Mouse (Mus musculus) forebrain, postnatal 0 days (tissue): ENCODE results near the gene Masp2. TPM values are rescaled to one million over a fixed set of nuclear protein-coding genes. Genes with fewer than 3 reads are reported as not detected.
A peak's percentile ranks its signal among the peaks of the same experiment; 100 is the strongest.

ENCODE experiments used
- ATAC-seq: fragments of 200-750 bp; cut with Nextera tagmentation; 2 replicates; pipeline ENCODE4 v1.8.0; 2017; ENCODE audit warnings: mild to moderate bottlenecking, moderate library complexity
- DNase-seq: peaks from one replicate; pipeline ENCODE4 v3.0.0-alpha.2; 2015
- H3K27ac ChIP-seq: fragments of 300-500 bp; sonication (generic); 2 replicates; pipeline ENCODE4 v1.5.1; 2014; ENCODE audit warnings: low read depth, mild to moderate bottlenecking, antibody characterized with exemption, low read length, moderate library complexity, mixed read lengths
- H3K27me3 ChIP-seq: fragments of 300-500 bp; sonication (generic); 2 replicates; pipeline ENCODE4 v1.6.1; 2014; ENCODE audit warnings: mild to moderate bottlenecking, low read length, mixed read lengths; ENCODE audit not compliant: insufficient read depth
- H3K36me3 ChIP-seq: fragments of 300-500 bp; sonication (generic); 2 replicates; pipeline ENCODE4 v1.6.1; 2014; ENCODE audit warnings: mild to moderate bottlenecking, moderate library complexity; ENCODE audit not compliant: insufficient read depth
- H3K4me1 ChIP-seq: fragments of 300-500 bp; sonication (generic); 2 replicates; pipeline ENCODE4 v1.6.1; 2014; ENCODE audit warnings: antibody characterized with exemption; ENCODE audit not compliant: insufficient read depth
- H3K4me2 ChIP-seq: fragments of 300-500 bp; sonication (generic); 2 replicates; pipeline ENCODE4 v1.6.1; 2014; ENCODE audit warnings: low read depth, mild to moderate bottlenecking, moderate library complexity
- H3K4me3 ChIP-seq: fragments of 300-500 bp; sonication (generic); 2 replicates; pipeline ENCODE4 v1.5.1; 2014; ENCODE audit warnings: low read depth, low read length, mixed read lengths
- H3K9ac ChIP-seq: fragments of 300-500 bp; sonication (generic); 2 replicates; pipeline ENCODE4 v1.6.1; 2014; ENCODE audit warnings: mild to moderate bottlenecking
- H3K9me3 ChIP-seq: fragments of 300-500 bp; sonication (generic); 2 replicates; pipeline ENCODE4 v1.6.1; 2016; ENCODE audit warnings: low read length
- CTCF ChIP-seq: sonication (generic); IDR thresholded peaks from 2 replicates; pipeline ENCODE4 v1.5.1; 2016; ENCODE audit warnings: antibody characterized with exemption, control low read depth, low read depth
- WGBS: fragments of 180-500 bp; shearing (Covaris S2); extraction: QIAGEN DNeasy Blood & Tissue Kit; methylation state at CpG from one replicate; pipeline ENCODE4 v1.1.7; 2014; 5-methylcytosine and 5-hydroxymethylcytosine counted together
- polyA plus RNA-seq: library from polyadenylated mRNA; unstranded; fragments of >200 nt; fragmentation: Nextera tagmentation; extraction: Ambion mirVana; gene quantifications from 2 replicates; pipeline ENCODE4 v1.2.1, GENCODE M21; 2015
- total RNA-seq: library from RNA; depleted of rRNA; stranded (reverse); fragments of >200 nt; gene quantifications from 2 replicates; pipeline ENCODE4 v1.2.3, GENCODE M21; 2014

Gene Masp2
- total and polyA plus RNA-seq, 2 experiments from 2014 or later, result 0.24 TPM; not detected in 1

- H3K9me3 ChIP-seq, result no peaks in the 10 kb centered on the region
- H3K9ac ChIP-seq, result no peak overlapping the region
- DNase-seq (no peak), ATAC-seq (no peak)
- 93% methylated on average over 4 of the region's 4 CpGs for WGBS
- H3K27me3 ChIP-seq, result no peaks in the 10 kb centered on the region
- peaks cover 57% of the 10 kb centered on the region for H3K36me3 ChIP-seq
- H3K27ac ChIP-seq, result no peak overlapping the region
- H3K4me2 ChIP-seq, result no peak overlapping the region
- no peak overlapping the region for H3K4me3 ChIP-seq
- peaks cover 10% of the 10 kb centered on the region; the same call in 1 of the 2 replicates for H3K4me1 ChIP-seq
- no peak for TF ChIP-seq CTCF
Observed at GRCm38 (mm10) chr4:148622485-148622884, 20.1 kb downstream of the Masp2 start.

GRCm38 (mm10) chr4:148623609-148624008 lies 21.3 kb downstream of the Masp2 start:
- peaks cover 51% of the 10 kb centered on the region for H3K36me3 ChIP-seq

GRCm38 (mm10) chr4:148625010-148625409 lies 22.7 kb downstream of the Masp2 start:
- peak overlapping the region; percentile 56 for H3K4me2 ChIP-seq
- peaks cover 37% of the 10 kb centered on the region for H3K36me3 ChIP-seq
- H3K4me3 ChIP-seq, result no peak overlapping the region

More at GRCm38 (mm10) chr4:148623609-148624008, 21.3 kb downstream of the Masp2 start:
- H3K27ac ChIP-seq, result no peak overlapping the region
- H3K4me2 ChIP-seq, result no peak overlapping the region
- H3K9me3 ChIP-seq, result no peaks in the 10 kb centered on the region
- H3K27me3 ChIP-seq, result no peaks in the 10 kb centered on the region
- WGBS, result 88% methylated on average over 4 of the region's 4 CpGs
- ATAC-seq (no peak), DNase-seq (no peak)
- no peak for TF ChIP-seq CTCF
- peaks cover 10% of the 10 kb centered on the region; the same call in 1 of the 2 replicates for H3K4me1 ChIP-seq
- H3K4me3 ChIP-seq, result no peak overlapping the region
- no peak overlapping the region for H3K9ac ChIP-seq

GRCm38 (mm10) chr4:148625756-148626622 lies 23.6 kb downstream of the Masp2 start:
- TF ChIP-seq CTCF, result no peak
- Histone ChIP-seq H3K9ac (peak overlapping the region; percentile 100), H3K4me2 (peak overlapping the region; percentile 56), H3K27ac (peak overlapping the region; percentile 99), H3K4me1 (peaks cover 10% of the 10 kb centered on the region; the same call in 1 of the 2 replicates), H3K4me3 (peak overlapping the region; percentile 100), H3K36me3 (peaks cover 33% of the 10 kb centered on the region), H3K27me3 (no peaks in the 10 kb centered on the region), H3K9me3 (no peaks in the 10 kb centered on the region)
- under 1% methylated on average over 57 of the region's 57 CpGs for WGBS
- ATAC-seq (peak; percentile 56), DNase-seq (no peak)

More at GRCm38 (mm10) chr4:148625010-148625409, 22.7 kb downstream of the Masp2 start:
- no peak for TF ChIP-seq CTCF
- Histone ChIP-seq H3K9me3 (no peaks in the 10 kb centered on the region), H3K27ac (no peak overlapping the region), H3K9ac (no peak overlapping the region), H3K27me3 (no peaks in the 10 kb centered on the region), H3K4me1 (peaks cover 10% of the 10 kb centered on the region; the same call in 1 of the 2 replicates)
- DNase-seq (no peak), ATAC-seq (no peak)
- 85% methylated on average over 10 of the region's 10 CpGs for WGBS

- H3K4me3 ChIP-seq, result peak within 1 kb of the TSS; percentile 100
- peak within 1 kb of the TSS; percentile 99 for H3K27ac ChIP-seq
- WGBS, result 2% methylated on average over 51 of the region's 51 CpGs
- DNase-seq, result peak; percentile 98
- H3K4me2 ChIP-seq, result peak within 1 kb of the TSS; percentile 56
- peaks cover 10% of the 10 kb centered on the region; the same call in 1 of the 2 replicates for H3K4me1 ChIP-seq
- H3K9me3 ChIP-seq, result no peaks in the 10 kb centered on the region
- ATAC-seq, result peak; percentile 97
- H3K9ac ChIP-seq, result peak within 1 kb of the TSS; percentile 100
- H3K36me3 ChIP-seq, result peaks cover 26% of the 10 kb centered on the region
- TF ChIP-seq CTCF, result peak; percentile 27
- no peaks in the 10 kb centered on the region for H3K27me3 ChIP-seq
Observed at GRCm38 (mm10) chr4:148626623-148627185, 24.4 kb downstream of the Masp2 start, which contains the start of gene Tardbp. Gene Tardbp (minus strand): TSS chr4:148627019.

- peak overlapping the region; percentile 100 for H3K4me3 ChIP-seq
- peak overlapping the region; percentile 100 for H3K9ac ChIP-seq
- peaks cover 10% of the 10 kb centered on the region; the same call in 1 of the 2 replicates for H3K4me1 ChIP-seq
- ATAC-seq, result peak; percentile 5; the same call in 1 of the 2 replicates
- peak overlapping the region; percentile 56 for H3K4me2 ChIP-seq
- peaks cover 22% of the 10 kb centered on the region for H3K36me3 ChIP-seq
- no peaks in the 10 kb centered on the region for H3K27me3 ChIP-seq
- no peaks in the 10 kb centered on the region for H3K9me3 ChIP-seq
- TF ChIP-seq CTCF, result no peak
- no peak for DNase-seq
- 63% methylated on average over 3 of the region's 3 CpGs for WGBS
- H3K27ac ChIP-seq, result peak overlapping the region; percentile 99
Observed at GRCm38 (mm10) chr4:148627246-148627645, 24.9 kb downstream of the Masp2 start.
